ENCODE assay signal across 8 mouse cellular contexts in the genomic region with DNA sequence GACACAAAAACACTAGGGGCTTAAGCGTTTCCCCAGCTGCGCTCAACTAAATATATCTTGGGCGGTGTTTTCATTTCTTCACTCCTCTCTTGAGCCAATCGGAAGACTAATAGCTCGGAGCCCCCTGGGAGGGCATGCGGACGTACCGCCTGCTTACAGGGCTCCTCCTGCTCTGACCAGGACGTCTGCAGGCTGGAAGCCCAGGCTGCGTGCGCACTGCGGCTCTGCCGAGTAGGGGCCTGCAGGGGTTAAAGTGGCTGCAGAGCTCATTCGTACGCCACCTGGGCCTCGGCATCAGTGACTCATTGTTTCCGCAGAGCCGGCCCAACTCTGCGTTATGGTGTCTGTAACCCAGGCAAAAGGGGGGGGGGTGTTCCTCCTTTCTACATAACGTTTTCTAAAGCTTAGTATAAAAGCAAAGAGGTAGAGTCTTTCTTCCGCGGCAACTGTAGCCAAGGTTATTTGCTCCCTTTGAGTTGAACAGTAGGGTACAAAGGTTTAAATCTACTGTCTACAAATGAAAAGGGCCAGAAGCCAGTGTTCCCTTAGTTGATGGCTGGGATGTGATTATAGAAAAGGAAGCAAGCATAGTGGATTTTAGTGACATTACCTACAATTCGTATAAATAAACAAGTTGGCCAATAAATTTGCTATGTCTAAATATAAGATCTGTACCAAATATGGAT. TPM values are rescaled to one million over a fixed set of nuclear protein-coding genes. Genes with fewer than 3 reads are reported as not detected.
DNase-seq lines count a peak whose midpoint lies in the region; ATAC-seq and TF ChIP-seq lines count a peak whose summit lies in the region.

No protein-coding gene starts in this region.

- H3K79me3 ChIP-seq in C2C12 (ENCODE audit: low read depth), result no peaks in the 10 kb centered on the region

- 2% methylated on average over 23 of the region's 23 CpGs for WGBS in heart, embryonic 12.5 days
- 2% methylated on average over 23 of the region's 23 CpGs for WGBS in kidney, postnatal 0 days
- 3% methylated on average over 23 of the region's 23 CpGs for WGBS in liver, embryonic 13.5 days (ENCODE audit: insufficient replicate concordance)
- 1% methylated on average over 23 of the region's 23 CpGs for WGBS in stomach, embryonic 15.5 days

- no peaks in the 10 kb centered on the region for H3K36me3 ChIP-seq in C2C12 (ENCODE audit: control insufficient read depth, insufficient read depth)
- H3K36me3 ChIP-seq in erythroblast, embryonic 14.5 days (ENCODE audit: control insufficient read depth), result no peaks in the 10 kb centered on the region
- H3K36me3 ChIP-seq in heart, embryonic 12.5 days, result no peaks in the 10 kb centered on the region
- no peaks in the 10 kb centered on the region for H3K36me3 ChIP-seq in kidney, postnatal 0 days (ENCODE audit: insufficient read depth, low read length)
- no peaks in the 10 kb centered on the region for H3K36me3 ChIP-seq in liver, embryonic 13.5 days
- no peaks in the 10 kb centered on the region for H3K36me3 ChIP-seq in stomach, embryonic 15.5 days

- no peaks in the 10 kb centered on the region for H3K79me2 ChIP-seq in C2C12 (ENCODE audit: control insufficient read depth, insufficient read depth)

- no peaks in the 10 kb centered on the region for H3K9me3 ChIP-seq in erythroblast, embryonic 14.5 days (ENCODE audit: control insufficient read depth, low read length)
- H3K9me3 ChIP-seq in heart, embryonic 12.5 days (replicated peaks), result peaks cover 7% of the 10 kb centered on the region
- H3K9me3 ChIP-seq in kidney, postnatal 0 days (replicated peaks; ENCODE audit: low read length), result no peaks in the 10 kb centered on the region
- H3K9me3 ChIP-seq in liver, embryonic 13.5 days (replicated peaks), result no peaks in the 10 kb centered on the region
- H3K9me3 ChIP-seq in stomach, embryonic 15.5 days, result no peaks in the 10 kb centered on the region; the same call in 1 of the 2 replicates

- H3K4me1 ChIP-seq in erythroblast, embryonic 14.5 days (ENCODE audit: control insufficient read depth), result peaks cover 62% of the 10 kb centered on the region
- peaks cover 36% of the 10 kb centered on the region for H3K4me1 ChIP-seq in heart, embryonic 12.5 days (replicated peaks)
- peaks cover 26% of the 10 kb centered on the region; the same call in 1 of the 2 replicates for H3K4me1 ChIP-seq in kidney, postnatal 0 days (replicated peaks; ENCODE audit: insufficient read depth, low read length)
- peaks cover 65% of the 10 kb centered on the region for H3K4me1 ChIP-seq in liver, embryonic 13.5 days (replicated peaks)
- H3K4me1 ChIP-seq in stomach, embryonic 15.5 days, result peaks cover 27% of the 10 kb centered on the region

- H3K27me3 ChIP-seq in C2C12 (ENCODE audit: control insufficient read depth, insufficient read depth, insufficient read length), result no peaks in the 10 kb centered on the region
- no peaks in the 10 kb centered on the region for H3K27me3 ChIP-seq in erythroblast, embryonic 14.5 days (ENCODE audit: control insufficient read depth)
- no peaks in the 10 kb centered on the region for H3K27me3 ChIP-seq in heart, embryonic 12.5 days (replicated peaks)
- no peaks in the 10 kb centered on the region for H3K27me3 ChIP-seq in kidney, postnatal 0 days (ENCODE audit: insufficient read depth, low read length)
- no peaks in the 10 kb centered on the region for H3K27me3 ChIP-seq in liver, embryonic 13.5 days
- H3K27me3 ChIP-seq in stomach, embryonic 15.5 days (replicated peaks), result no peaks in the 10 kb centered on the region

- peak overlapping the region; percentile 96 for H3K27ac ChIP-seq in heart, embryonic 12.5 days (ENCODE audit: poor library complexity, severe bottlenecking)
- peak overlapping the region; percentile 78 for H3K27ac ChIP-seq in kidney, postnatal 0 days
- H3K27ac ChIP-seq in liver, embryonic 13.5 days, result peak overlapping the region; percentile 85
- H3K27ac ChIP-seq in stomach, embryonic 15.5 days, result peak overlapping the region; percentile 94

- peak; percentile 98 for DNase-seq in brain, adult 2 months (ENCODE audit: low read depth, low spot score)
- peak; percentile 98 for DNase-seq in kidney, postnatal 0 days (ENCODE audit: low spot score)
- peak; percentile 88 for DNase-seq in liver, embryonic 13.5 days
- DNase-seq in natural killer cell, adult 2 months (ENCODE audit: low spot score in 2 of 2), result peak; percentile 95 to 96

- TF ChIP-seq CTCF in C2C12 (IDR thresholded peaks at IDR 0.05; ENCODE audit: control insufficient read depth, insufficient read depth, insufficient read length), result no peak
- 0 out of 2 replicates have a peak, but pooled peaks have one; percentile 2 for TF ChIP-seq CTCF in kidney, postnatal 0 days (IDR thresholded peaks at IDR 0.05; ENCODE audit: low read depth)

- H3K9ac ChIP-seq in heart, embryonic 12.5 days, result peak overlapping the region; percentile 19; the same call in 1 of the 2 replicates
- H3K9ac ChIP-seq in kidney, postnatal 0 days (ENCODE audit: low read depth, low read length), result no peak overlapping the region
- H3K9ac ChIP-seq in liver, embryonic 13.5 days, result peak overlapping the region; percentile 71
- no peak overlapping the region for H3K9ac ChIP-seq in stomach, embryonic 15.5 days

- no peak overlapping the region for H3ac ChIP-seq in C2C12 (ENCODE audit: control insufficient read depth, insufficient read length, low read depth)

- peak overlapping the region; percentile 2 for H3K4me3 ChIP-seq in C2C12 (ENCODE audit: insufficient read depth, poor library complexity, severe bottlenecking)
- peak overlapping the region; percentile 68 for H3K4me3 ChIP-seq in erythroblast, embryonic 14.5 days (replicated peaks)
- H3K4me3 ChIP-seq in heart, embryonic 12.5 days, result peak overlapping the region; percentile 30
- H3K4me3 ChIP-seq in kidney, postnatal 0 days (replicated peaks; ENCODE audit: low read depth, low read length), result peak overlapping the region; percentile 20
- peak overlapping the region; percentile 45 for H3K4me3 ChIP-seq in liver, embryonic 13.5 days (replicated peaks)
- peak overlapping the region; percentile 30 for H3K4me3 ChIP-seq in stomach, embryonic 15.5 days (replicated peaks)

- H3K4me2 ChIP-seq in heart, embryonic 12.5 days, result peak overlapping the region; percentile 66
- peak overlapping the region; percentile 61 for H3K4me2 ChIP-seq in kidney, postnatal 0 days (ENCODE audit: low read length)
- H3K4me2 ChIP-seq in liver, embryonic 13.5 days, result peak overlapping the region; percentile 79
- H3K4me2 ChIP-seq in stomach, embryonic 15.5 days, result peak overlapping the region; percentile 58

- ATAC-seq in heart, embryonic 12.5 days (ENCODE audit: insufficient number of reproducible peaks, low FRiP score), result peak; percentile 98
- peak; percentile 98 for ATAC-seq in kidney, postnatal 0 days (replicated peaks; ENCODE audit: low FRiP score, low read depth)
- peak; percentile 96 for ATAC-seq in liver, embryonic 13.5 days (ENCODE audit: low read depth)
- peak; percentile 98 for ATAC-seq in stomach, embryonic 15.5 days (ENCODE audit: insufficient read depth, low FRiP score, low read depth)

TF ChIP-seq in C2C12, 6 proteins besides CTCF, POLR2A, EP300 and RAD21:
- peak; percentile 43 for TF ChIP-seq MAX (IDR thresholded peaks at IDR 0.05)
- no peak for TF ChIP-seq USF1 (IDR thresholded peaks at IDR 0.05; ENCODE audit: low read depth)
- TF ChIP-seq MYOD1 (IDR thresholded peaks at IDR 0.05; ENCODE audit: control insufficient read depth, insufficient read length, low read depth), result peak; percentile 55
- TF ChIP-seq CEBPB (IDR thresholded peaks at IDR 0.05; ENCODE audit: low read depth), result no peak
- peak; percentile 69 for TF ChIP-seq FOSL1 (IDR thresholded peaks at IDR 0.05; ENCODE audit: insufficient read depth, low read length, poor library complexity, severe bottlenecking)
- no peak for TF ChIP-seq MYOG (IDR thresholded peaks at IDR 0.05; ENCODE audit: control insufficient read depth, extremely low read depth, insufficient read length)

RNA-seq across cellular contexts. Expression of gene Chd2, which starts 53.7 kb away (rescaled TPM):
- polyA plus RNA-seq in C2C12 (2012; fragmentation: generic; extraction: Trizol), result 5.8 TPM
- 6.4 and 7.1 TPM in 2 replicates for polyA plus RNA-seq in erythroblast, embryonic 14.5 days (2012)
- 48.5 and 50.4 TPM in 2 replicates for polyA plus RNA-seq in heart, embryonic 12.5 days (2016; fragmentation: Nextera tagmentation; extraction: Ambion mirVana)
- polyA plus RNA-seq in kidney, postnatal 0 days (2015; fragmentation: Nextera tagmentation; extraction: Ambion mirVana), result 41.6 and 44.1 TPM in 2 replicates
- 18.8 and 25.6 TPM in 2 replicates for polyA plus RNA-seq in liver, embryonic 13.5 days (2015; fragmentation: Nextera tagmentation; extraction: Ambion mirVana)
- 43.3 and 48.8 TPM in 2 replicates for polyA plus RNA-seq in stomach, embryonic 15.5 days (2015; fragmentation: Nextera tagmentation; extraction: Ambion mirVana)

Comparison
In these comparisons a context has a peak if more than half of its experiments do, and no peak if none do; other contexts are left out.
1. Peak in every context shown above with its lines: DNase-seq, ATAC-seq, H3K4me3 ChIP-seq and H3K27ac ChIP-seq.
2. H3K4me3 ChIP-seq: peak in every context shown above with its lines; median percentile 68 in erythroblast, embryonic 14.5 days; 45 in liver, embryonic 13.5 days; 30 in heart, embryonic 12.5 days; 30 in stomach, embryonic 15.5 days; 20 in kidney, postnatal 0 days; 2 in C2C12.
3. H3K9ac ChIP-seq: peak in heart, embryonic 12.5 days (single experiment) and liver, embryonic 13.5 days (single experiment); none in kidney, postnatal 0 days (single experiment) and stomach, embryonic 15.5 days (single experiment).